Mouse (Mus musculus) megakaryocyte, embryonic 14.5 days (primary cell): ENCODE measurements around the gene Wipi1. TPM values are rescaled to one million over a fixed set of nuclear protein-coding genes. Genes with fewer than 3 reads are reported as not detected.
A peak's percentile ranks its signal among the peaks of the same experiment; 100 is the strongest.

ENCODE experiments used
- H3K27me3 ChIP-seq: replicated peaks from 2 replicates; pipeline ENCODE3; 2012; ENCODE audit warnings: inconsistent platforms
- H3K36me3 ChIP-seq: replicated peaks from 2 replicates; pipeline ENCODE3; 2012; ENCODE audit warnings: low read length, inconsistent platforms, mixed read lengths
- H3K4me1 ChIP-seq: 2 replicates; pipeline ENCODE4 v1.6.1; 2012; ENCODE audit warnings: inconsistent platforms
- H3K4me3 ChIP-seq: replicated peaks from 2 replicates; pipeline ENCODE3; 2012; ENCODE audit warnings: moderate library complexity, mild to moderate bottlenecking, inconsistent platforms
- H3K9me3 ChIP-seq: 2 replicates; pipeline ENCODE4 v1.6.1; 2012; ENCODE audit warnings: inconsistent platforms
- FLI1 ChIP-seq: IDR thresholded peaks from 2 replicates; pipeline ENCODE4 v1.6.1; 2012; ENCODE audit warnings: low read length, inconsistent platforms, mixed read lengths
- GATA1 ChIP-seq: IDR thresholded peaks from 3 replicates; pipeline ENCODE4 v1.6.1; 2012; ENCODE audit warnings: mixed read lengths, low read length, inconsistent platforms, borderline replicate concordance
- polyA plus RNA-seq: library from polyadenylated mRNA; stranded (reverse); fragments of >175 nt; gene quantifications from 2 replicates; pipeline ENCODE4 v1.2.3, GENCODE M21; 2012; ENCODE audit warnings: low replicate concordance; ENCODE audit not compliant: insufficient read depth

The Wipi1 gene
- polyA plus RNA-seq, 1 experiment = 44.1 TPM

DNA sequence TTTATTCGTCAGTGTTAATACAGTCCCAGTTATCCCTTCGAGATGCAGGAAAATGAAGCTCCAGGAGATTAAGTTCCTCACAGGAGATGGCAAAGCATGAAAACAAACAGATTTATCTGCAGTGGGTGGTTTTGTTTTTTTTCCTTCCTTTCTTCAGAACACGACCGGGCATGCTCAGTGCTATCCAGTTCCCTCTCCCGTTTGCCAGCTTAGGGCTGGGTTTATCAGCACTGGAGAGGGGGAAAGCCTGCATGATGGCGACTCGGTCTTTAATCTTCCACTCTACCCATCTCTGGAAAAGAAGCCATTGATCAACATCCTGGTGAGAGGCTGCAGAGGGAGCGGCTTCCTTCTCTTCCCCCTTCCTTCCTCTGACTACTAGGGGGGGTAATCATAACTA is 37.4 kb upstream of the Wipi1 start, which contains the start of gene Prkar1a:
Prkar1a (plus strand) TSS at position 200 of the 400 bp plus-strand sequence.
- Histone ChIP-seq H3K4me3 (peak within 1 kb of the TSS; percentile 98), H3K9me3 (no peaks in the 10 kb centered on the region), H3K27me3 (peaks cover 3% of the 10 kb centered on the region), H3K36me3 (peaks cover 20% of the 10 kb centered on the region), H3K4me1 (peaks cover 43% of the 10 kb centered on the region)
- TF ChIP-seq FLI1 (no peak), GATA1 (no peak)

DNA sequence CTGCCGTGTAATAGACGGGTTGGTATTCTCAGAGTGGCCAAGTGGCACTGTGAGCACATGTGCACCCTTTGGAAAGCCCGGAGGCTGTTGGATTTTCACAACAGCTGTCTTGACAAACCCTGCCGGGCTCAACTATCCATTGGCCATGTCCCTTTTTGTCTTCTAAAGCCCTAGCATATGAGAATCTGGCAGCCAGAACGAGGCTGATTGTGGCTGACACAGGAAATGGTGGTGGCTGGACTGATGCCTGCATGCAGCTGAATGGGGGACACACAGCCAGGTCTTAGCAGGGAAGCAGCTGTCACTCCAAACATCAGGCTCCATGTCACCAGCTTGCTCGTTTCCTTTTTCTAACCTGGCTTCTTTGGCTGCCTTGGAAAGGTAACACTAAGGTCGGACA is 36.7 kb upstream of the Wipi1 start:
- peak overlapping the region; percentile 98 for H3K4me3 ChIP-seq
- H3K36me3 ChIP-seq = peaks cover 13% of the 10 kb centered on the region
- peaks cover 6% of the 10 kb centered on the region for H3K27me3 ChIP-seq
- no peak for TF ChIP-seq GATA1
- no peak for TF ChIP-seq FLI1
- no peaks in the 10 kb centered on the region for H3K9me3 ChIP-seq
- H3K4me1 ChIP-seq = peaks cover 37% of the 10 kb centered on the region

DNA sequence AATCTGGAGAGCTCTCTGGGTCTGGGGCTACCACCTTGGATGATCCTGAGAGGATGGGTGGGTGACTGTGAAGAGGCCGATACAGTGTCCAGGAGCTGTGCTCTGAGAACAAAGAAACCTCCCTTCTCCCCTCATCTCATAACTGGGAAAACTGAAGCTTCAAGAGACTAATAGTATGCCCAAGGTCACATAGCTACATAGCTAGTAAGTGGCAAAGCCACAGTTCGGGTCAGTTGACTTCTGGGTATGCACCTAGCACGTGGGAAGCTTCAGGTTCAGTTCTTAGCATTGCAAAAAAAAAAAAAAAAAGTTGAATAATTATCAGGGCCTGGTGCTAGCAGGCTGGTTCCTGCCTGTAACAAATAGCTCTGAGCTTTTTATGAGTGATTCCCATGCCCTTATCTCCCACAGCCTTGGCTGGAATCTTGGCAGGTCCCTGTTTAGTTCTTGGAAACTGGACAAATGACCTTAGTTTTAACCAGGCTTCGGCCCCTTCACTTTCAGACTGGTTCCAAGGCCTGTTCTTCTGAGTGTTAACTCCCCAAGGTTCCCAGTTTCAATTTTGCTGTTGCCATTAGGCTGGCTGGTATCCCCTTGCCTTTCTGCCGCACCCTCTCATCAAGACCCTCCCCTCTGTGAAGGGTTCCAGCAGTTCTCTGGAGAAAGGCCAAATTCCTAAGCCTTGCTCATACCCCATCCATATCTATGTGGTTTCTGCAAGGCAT is 29.9 kb upstream of the Wipi1 start:
- peaks cover 18% of the 10 kb centered on the region for H3K27me3 ChIP-seq
- peaks cover 20% of the 10 kb centered on the region for H3K4me1 ChIP-seq
- no peak for TF ChIP-seq FLI1
- no peak for TF ChIP-seq GATA1
- H3K36me3 ChIP-seq = no peaks in the 10 kb centered on the region
- H3K4me3 ChIP-seq = no peak overlapping the region
- no peaks in the 10 kb centered on the region for H3K9me3 ChIP-seq

DNA sequence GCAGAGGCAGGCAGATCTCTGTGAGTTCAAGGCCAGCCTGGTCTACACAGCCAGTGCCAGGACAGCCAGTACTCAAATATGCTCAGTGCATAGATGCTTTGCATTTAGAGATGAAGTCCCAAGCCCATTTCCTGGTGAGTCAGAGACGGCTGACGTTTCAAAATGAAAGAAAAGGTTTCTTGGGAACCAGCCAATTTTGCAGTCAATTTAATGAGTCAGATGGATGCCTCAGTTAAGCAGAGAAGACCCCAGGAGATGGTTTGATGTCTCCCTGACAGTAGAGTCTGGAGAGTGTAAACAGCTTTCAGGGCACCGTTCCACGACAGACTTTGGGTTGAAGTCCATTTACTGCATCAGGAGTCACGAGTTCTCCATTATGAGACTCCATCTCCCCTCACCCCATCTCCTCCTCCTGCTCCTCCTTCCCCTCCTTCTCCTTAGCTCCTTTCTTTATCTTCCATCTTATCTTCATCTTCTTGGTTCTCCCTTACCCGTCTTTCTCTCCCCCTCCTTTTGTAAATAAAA is 24.2 kb upstream of the Wipi1 start:
- TF ChIP-seq FLI1 (no peak), GATA1 (no peak)
- Histone ChIP-seq H3K27me3 (peaks cover 15% of the 10 kb centered on the region), H3K36me3 (no peaks in the 10 kb centered on the region), H3K4me3 (no peak overlapping the region), H3K9me3 (no peaks in the 10 kb centered on the region), H3K4me1 (peaks cover 9% of the 10 kb centered on the region)

DNA sequence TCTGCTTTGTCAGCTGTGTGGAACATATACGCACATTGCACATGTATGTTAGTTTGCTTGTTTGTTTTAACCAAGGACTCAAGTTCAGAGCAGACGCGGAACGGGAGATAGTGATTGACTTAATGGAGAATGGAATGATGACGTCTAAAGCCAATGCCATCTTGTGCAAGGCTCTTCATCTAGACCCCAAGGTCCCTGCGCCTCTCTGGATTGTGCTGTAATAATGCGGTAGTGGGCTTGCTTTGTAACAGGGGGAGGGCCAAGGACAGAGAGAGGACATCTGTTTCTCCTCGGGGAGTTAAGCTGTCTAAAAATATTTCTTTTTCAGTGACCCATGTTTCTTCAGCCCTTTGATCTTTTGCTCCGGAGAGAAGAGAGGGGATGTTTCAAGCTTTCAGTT is 23.2 kb upstream of the Wipi1 start:
- TF ChIP-seq FLI1 = no peak
- TF ChIP-seq GATA1 = no peak
- H3K27me3 ChIP-seq = peaks cover 15% of the 10 kb centered on the region
- H3K36me3 ChIP-seq = no peaks in the 10 kb centered on the region
- H3K4me1 ChIP-seq = peaks cover 9% of the 10 kb centered on the region
- H3K9me3 ChIP-seq = no peaks in the 10 kb centered on the region
- no peak overlapping the region for H3K4me3 ChIP-seq

DNA sequence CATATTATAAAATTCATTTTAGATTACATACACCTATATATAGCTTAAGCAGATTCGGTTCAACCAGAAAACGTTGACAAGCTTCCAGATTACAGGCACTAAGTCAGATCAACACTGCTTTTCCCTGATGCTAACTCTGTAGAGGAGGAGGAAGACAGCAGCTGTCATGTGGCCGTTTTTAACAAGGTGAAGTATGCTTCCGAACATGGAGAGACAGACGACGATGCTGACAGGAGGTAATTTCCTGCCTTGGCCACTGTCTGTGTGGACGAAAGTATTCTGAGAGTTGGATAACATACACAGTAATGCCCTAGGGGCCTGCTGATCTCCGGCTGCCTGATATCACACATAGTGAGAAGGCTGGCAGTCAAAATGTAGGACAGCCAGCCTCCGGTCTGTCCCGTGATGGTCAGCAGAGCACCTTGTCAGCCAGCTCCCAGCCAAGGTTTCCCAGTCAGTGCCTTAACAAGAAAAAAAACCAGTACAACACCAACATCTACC is 17.3 kb upstream of the Wipi1 start:
- H3K9me3 ChIP-seq = peaks cover 19% of the 10 kb centered on the region
- no peaks in the 10 kb centered on the region for H3K27me3 ChIP-seq
- no peak overlapping the region for H3K4me3 ChIP-seq
- no peaks in the 10 kb centered on the region for H3K36me3 ChIP-seq
- H3K4me1 ChIP-seq = peaks cover 8% of the 10 kb centered on the region; the same call in 1 of the 2 replicates
- TF ChIP-seq FLI1 (no peak), GATA1 (no peak)

DNA sequence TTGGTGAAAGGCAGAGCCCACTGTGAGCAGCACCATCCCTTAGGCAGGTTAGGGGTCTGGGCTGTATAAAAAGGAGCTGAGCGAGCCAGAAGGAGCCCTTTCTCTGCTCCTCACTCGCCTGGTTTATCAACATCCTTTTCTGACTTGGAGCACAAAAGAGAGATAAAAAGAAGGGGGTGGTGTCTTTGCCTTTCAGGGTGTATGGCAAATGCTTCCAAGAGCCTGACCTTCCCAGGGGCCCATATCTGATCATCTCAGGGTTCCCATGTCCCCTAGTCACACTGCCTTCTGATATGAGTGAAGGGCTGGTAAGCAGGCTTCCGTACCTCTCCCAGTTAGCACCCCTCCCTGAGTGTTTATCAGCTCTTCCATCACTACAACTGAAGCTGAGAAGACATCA is 16.3 kb upstream of the Wipi1 start:
- Histone ChIP-seq H3K27me3 (no peaks in the 10 kb centered on the region), H3K4me3 (no peak overlapping the region), H3K36me3 (no peaks in the 10 kb centered on the region), H3K9me3 (peaks cover 20% of the 10 kb centered on the region), H3K4me1 (peaks cover 10% of the 10 kb centered on the region; the same call in 1 of the 2 replicates)
- TF ChIP-seq GATA1 = no peak
- no peak for TF ChIP-seq FLI1

DNA sequence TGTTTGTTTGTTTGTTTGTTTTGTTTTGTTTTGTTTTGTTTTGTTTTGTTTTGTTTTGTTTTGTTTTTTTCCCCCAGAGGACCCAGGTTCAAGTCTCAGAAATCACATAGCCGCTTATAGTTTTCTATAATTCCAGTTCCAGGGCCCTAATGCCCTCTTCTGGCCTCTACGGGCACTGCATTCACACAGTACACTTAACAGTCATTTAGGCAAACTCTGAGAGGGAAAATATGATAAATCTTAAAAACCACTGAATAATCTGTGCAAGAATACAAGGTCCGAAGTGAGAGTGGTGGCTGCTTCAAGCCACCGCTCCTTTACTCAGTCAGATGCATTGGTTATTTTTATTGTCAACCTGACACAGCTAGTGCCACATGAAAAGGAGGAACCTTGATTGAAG is 15.9 kb upstream of the Wipi1 start:
- no peaks in the 10 kb centered on the region for H3K36me3 ChIP-seq
- H3K4me3 ChIP-seq = no peak overlapping the region
- H3K4me1 ChIP-seq = peaks cover 14% of the 10 kb centered on the region
- H3K27me3 ChIP-seq = no peaks in the 10 kb centered on the region
- TF ChIP-seq GATA1 (no peak), FLI1 (no peak)
- H3K9me3 ChIP-seq = peaks cover 20% of the 10 kb centered on the region

DNA sequence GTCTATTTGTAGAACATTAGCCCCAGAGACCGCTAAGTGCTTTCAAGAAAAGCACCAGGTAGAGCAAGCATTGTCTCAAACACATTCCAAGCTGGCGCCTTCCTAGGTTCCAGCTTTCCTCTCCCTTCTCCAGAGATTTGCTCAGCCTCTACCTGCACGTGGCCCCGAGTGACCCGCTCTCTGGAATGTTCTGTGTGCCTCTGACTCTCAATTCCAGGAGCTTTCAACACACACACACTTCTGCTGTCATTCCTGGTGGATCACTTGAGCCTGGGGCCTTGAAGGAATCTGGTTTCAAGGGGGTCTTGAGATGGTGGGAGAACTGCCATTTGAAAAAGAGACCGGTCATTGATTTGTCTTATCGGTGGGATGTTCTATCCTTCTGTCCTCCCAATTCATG is 11.5 kb upstream of the Wipi1 start:
- TF ChIP-seq FLI1 (no peak), GATA1 (no peak)
- peaks cover 53% of the 10 kb centered on the region for H3K4me1 ChIP-seq
- H3K36me3 ChIP-seq = no peaks in the 10 kb centered on the region
- H3K9me3 ChIP-seq = peaks cover 15% of the 10 kb centered on the region
- H3K4me3 ChIP-seq = no peak overlapping the region
- H3K27me3 ChIP-seq = no peaks in the 10 kb centered on the region

DNA sequence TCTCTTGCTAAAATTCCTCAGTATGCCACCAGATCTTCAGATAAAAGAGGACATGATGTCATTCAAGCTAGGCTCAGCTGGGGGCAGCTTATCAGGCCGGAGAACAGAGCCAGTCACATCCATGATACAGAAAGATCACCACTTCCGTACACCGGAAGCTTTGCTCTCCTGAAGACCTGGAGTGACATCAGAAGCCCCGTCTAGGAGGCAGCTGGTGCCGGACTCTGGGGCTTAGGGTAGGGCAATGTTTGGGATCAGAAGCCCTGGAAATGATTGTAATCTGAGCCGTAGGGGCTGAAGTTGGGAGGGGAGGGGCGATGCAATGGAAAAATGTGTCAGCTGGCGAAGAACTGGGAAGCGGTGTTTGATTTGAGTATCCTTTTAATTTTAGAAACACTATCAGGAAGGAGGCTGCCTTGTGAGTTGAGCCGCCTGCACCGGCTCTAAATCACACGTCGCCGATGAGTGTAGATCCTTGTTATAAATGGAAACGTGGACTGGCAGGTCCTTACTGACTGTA is 10.8 kb upstream of the Wipi1 start:
- TF ChIP-seq GATA1 = no peak
- no peak for TF ChIP-seq FLI1
- Histone ChIP-seq H3K9me3 (peaks cover 15% of the 10 kb centered on the region), H3K27me3 (no peaks in the 10 kb centered on the region), H3K36me3 (no peaks in the 10 kb centered on the region), H3K4me3 (peak overlapping the region; percentile 33), H3K4me1 (peaks cover 55% of the 10 kb centered on the region)
